Mouse (Mus musculus) CH12.LX (cell line): ENCODE results near the gene Ptprk. TPM values are rescaled to one million over a fixed set of nuclear protein-coding genes. Genes with fewer than 3 reads are reported as not detected.

Experiments used
- DNase-seq: peaks from one replicate; pipeline ENCODE4 v3.0.0-alpha.2; 2013; ENCODE audit errors: extremely low read depth
- H3K27ac ChIP-seq: 2 replicates; pipeline ENCODE4 v1.5.1; 2012; ENCODE audit warnings: low read depth, mild to moderate bottlenecking, control low read depth, moderate library complexity; ENCODE audit not compliant: insufficient read depth
- H3K27me3 ChIP-seq: replicated peaks from 2 replicates; pipeline ENCODE3; 2012; ENCODE audit warnings: inconsistent platforms
- H3K36me3 ChIP-seq, 2 experiments: replicated peaks in 1 of 2; 2 replicates each; pipeline versions ENCODE3 to v1.6.1; 2012; ENCODE audit warnings: inconsistent platforms in 1 of 2, low read length in 1 of 2, mild to moderate bottlenecking in 1 of 2, mixed read lengths in 1 of 2, moderate library complexity in 1 of 2; ENCODE audit not compliant: control insufficient read depth in 1 of 2, insufficient read depth in 1 of 2
- H3K4me1 ChIP-seq, 2 experiments: 2 replicates each; pipeline ENCODE4 v1.6.1; 2012; ENCODE audit warnings: inconsistent platforms in 1 of 2, moderate library complexity in 1 of 2; ENCODE audit not compliant: insufficient read depth in 2 of 2, control insufficient read depth in 1 of 2
- H3K4me2 ChIP-seq: 2 replicates; pipeline ENCODE4 v1.6.1; 2012; ENCODE audit warnings: low read depth, mild to moderate bottlenecking, control low read depth; ENCODE audit not compliant: poor library complexity, insufficient read depth, severe bottlenecking
- H3K4me3 ChIP-seq, 3 experiments: fragments of 150-350 bp in 1 of 3; sonication (generic) in 1 of 3; replicated peaks in 1 of 3; 2 replicates each; pipeline versions ENCODE3 to v1.5.1; 2011 to 2012; ENCODE audit warnings: low read depth in 2 of 3, low read length in 2 of 3, mild to moderate bottlenecking in 2 of 3, moderate library complexity in 2 of 3, control low read depth in 1 of 3, improper control_type of control experiment in 1 of 3, inconsistent platforms in 1 of 3, mixed read lengths in 1 of 3; ENCODE audit not compliant: poor library complexity in 1 of 3
- H3K79me2 ChIP-seq: replicated peaks from 2 replicates; pipeline ENCODE4 v1.6.1; 2012; ENCODE audit warnings: mild to moderate bottlenecking, moderate library complexity; ENCODE audit not compliant: control insufficient read depth, poor library complexity, insufficient read depth, severe bottlenecking; ENCODE audit errors: extremely low read depth
- H3K9ac ChIP-seq: 2 replicates; pipeline ENCODE4 v1.6.1; 2012; ENCODE audit warnings: low read depth, mild to moderate bottlenecking, control low read depth, moderate library complexity; ENCODE audit not compliant: insufficient read depth
- H3K9me3 ChIP-seq: replicated peaks from 2 replicates; pipeline ENCODE3; 2012; ENCODE audit warnings: low read length, inconsistent platforms, mixed read lengths
- BHLHE40 ChIP-seq: IDR thresholded peaks from 2 replicates; pipeline ENCODE4 v1.6.1; 2011; ENCODE audit warnings: mild to moderate bottlenecking, low read depth, low read length, improper control_type of control experiment
- CHD2 ChIP-seq: IDR thresholded peaks from 2 replicates; pipeline ENCODE4 v1.6.1; 2011; ENCODE audit warnings: low read length, improper control_type of control experiment
- CTCF ChIP-seq, 2 experiments: IDR thresholded peaks in 1 of 2; conservative IDR thresholded peaks in 1 of 2; 2 replicates each; pipeline ENCODE4 v1.5.1; 2011 to 2012; ENCODE audit warnings: low read depth in 2 of 2, low read length in 2 of 2, improper control_type of control experiment in 1 of 2, inconsistent platforms in 1 of 2, mild to moderate bottlenecking in 1 of 2, moderate library complexity in 1 of 2
- E2F4 ChIP-seq: IDR thresholded peaks from 2 replicates; pipeline ENCODE4 v1.6.1; 2011; ENCODE audit warnings: low read depth, low read length, improper control_type of control experiment; ENCODE audit not compliant: insufficient replicate concordance
- EP300 ChIP-seq: IDR thresholded peaks from 2 replicates; pipeline ENCODE4 v1.6.1; 2011; ENCODE audit warnings: low read length, improper control_type of control experiment
- GABPA ChIP-seq: IDR thresholded peaks from 2 replicates; pipeline ENCODE4 v1.6.1; 2012; ENCODE audit warnings: low read depth, low read length, improper control_type of control experiment, inconsistent platforms; ENCODE audit not compliant: insufficient replicate concordance
- HCFC1 ChIP-seq: IDR thresholded peaks from 2 replicates; pipeline ENCODE4 v1.6.1; 2012; ENCODE audit warnings: low read depth, mild to moderate bottlenecking, inconsistent platforms, low read length, improper control_type of control experiment
- JUN ChIP-seq: IDR thresholded peaks from 2 replicates; pipeline ENCODE4 v1.6.1; 2011; ENCODE audit warnings: low read depth, mild to moderate bottlenecking, low read length, improper control_type of control experiment, moderate library complexity; ENCODE audit not compliant: insufficient read depth
- KAT2A ChIP-seq: IDR thresholded peaks from 2 replicates; pipeline ENCODE4 v1.6.1; 2012; ENCODE audit warnings: low read length, improper control_type of control experiment, inconsistent platforms; ENCODE audit not compliant: insufficient replicate concordance
- MAFK ChIP-seq: IDR thresholded peaks from 2 replicates; pipeline ENCODE4 v1.6.1; 2011; ENCODE audit warnings: low read length, improper control_type of control experiment; ENCODE audit not compliant: insufficient replicate concordance
- MAX ChIP-seq: IDR thresholded peaks from 2 replicates; pipeline ENCODE4 v1.6.1; 2011; ENCODE audit warnings: low read length, improper control_type of control experiment
- MAZ ChIP-seq: IDR thresholded peaks from 2 replicates; pipeline ENCODE4 v1.6.1; 2012; ENCODE audit warnings: low read depth, mild to moderate bottlenecking, inconsistent platforms, low read length, improper control_type of control experiment, moderate library complexity
- MEF2A ChIP-seq: IDR thresholded peaks from 2 replicates; pipeline ENCODE4 v1.6.1; 2014; ENCODE audit warnings: low read depth, mild to moderate bottlenecking, inconsistent platforms, low read length, improper control_type of control experiment, borderline replicate concordance
- NRF1 ChIP-seq: IDR thresholded peaks from 2 replicates; pipeline ENCODE4 v1.6.1; 2014; ENCODE audit warnings: low read depth, mild to moderate bottlenecking, inconsistent platforms, low read length, improper control_type of control experiment, moderate library complexity
- PAX5 ChIP-seq: IDR thresholded peaks from 2 replicates; pipeline ENCODE4 v1.6.1; 2012; ENCODE audit warnings: low read length, inconsistent platforms, mixed read lengths
- RAD21 ChIP-seq: IDR thresholded peaks from 2 replicates; pipeline ENCODE4 v1.6.1; 2011; ENCODE audit warnings: low read depth, mild to moderate bottlenecking, low read length, improper control_type of control experiment, moderate library complexity
- RCOR1 ChIP-seq: conservative IDR thresholded peaks from 2 replicates; pipeline ENCODE4 v1.6.1; 2012; ENCODE audit warnings: low read depth, mild to moderate bottlenecking, inconsistent platforms, low read length, improper control_type of control experiment
- SIN3A ChIP-seq: IDR thresholded peaks from 2 replicates; pipeline ENCODE4 v1.6.1; 2012; ENCODE audit warnings: low read length, improper control_type of control experiment, inconsistent platforms
- SMC3 ChIP-seq: IDR thresholded peaks from 2 replicates; pipeline ENCODE4 v1.6.1; 2011; ENCODE audit warnings: low read depth, low read length, improper control_type of control experiment
- TBP ChIP-seq: conservative IDR thresholded peaks from 2 replicates; pipeline ENCODE4 v1.6.1; 2011; ENCODE audit warnings: low read depth, low read length, improper control_type of control experiment
- USF2 ChIP-seq: conservative IDR thresholded peaks from 2 replicates; pipeline ENCODE4 v1.6.1; 2011; ENCODE audit warnings: low read depth, low read length, improper control_type of control experiment
- ZC3H11A ChIP-seq: IDR thresholded peaks from 2 replicates; pipeline ENCODE4 v1.6.1; 2012; ENCODE audit warnings: low read depth, mild to moderate bottlenecking, inconsistent platforms, low read length, improper control_type of control experiment
- ZMIZ1 ChIP-seq: IDR thresholded peaks from 2 replicates; pipeline ENCODE4 v1.6.1; 2012; ENCODE audit warnings: low read depth, mild to moderate bottlenecking, inconsistent platforms, low read length, improper control_type of control experiment
- ZNF384 ChIP-seq: IDR thresholded peaks from 2 replicates; pipeline ENCODE4 v1.6.1; 2012; ENCODE audit warnings: low read depth, low read length, improper control_type of control experiment, inconsistent platforms
- dilution Hi-C: fragments of 300-500 bp; cut with MboI; formaldehyde crosslinking; loops from 2 replicates; pipeline ENCODE4 v1.14.3; 2020; ENCODE audit warnings: low sequenced_read_pairs; ENCODE audit not compliant: extremely low pct_unique_long_range_greater_than_20kb, extremely low pct_ligation_motif_present
- in situ Hi-C: fragments of 300-500 bp; cut with MboI; formaldehyde crosslinking; loops from 3 replicates; pipeline ENCODE4 v1.14.3; 2019; ENCODE audit warnings: low sequenced_read_pairs, low pct_ligation_motif_present, low pct_unique_long_range_greater_than_20kb, mixed read lengths
- polyA plus RNA-seq: library from polyadenylated mRNA; unstranded; fragments of >175 nt; gene quantifications from 2 replicates; pipeline ENCODE4 v1.2.1, GENCODE M21; 2012; ENCODE audit warnings: low read depth; ENCODE audit not compliant: insufficient read length
- total RNA-seq, 2 experiments: library from RNA; depleted of rRNA; stranded (reverse); fragments of 300-350 nt in 1 of 2; fragments of >200 nt in 1 of 2; gene quantifications; 2 replicates each; pipeline ENCODE4 v1.2.3; 2012 to 2014

Gene Ptprk
- total and polyA plus RNA-seq, 3 experiments, result not detected

- no peak overlapping the region for H3K4me3 ChIP-seq
- H3K79me2 ChIP-seq, result no peaks in the 10 kb centered on the region
- in situ Hi-C loops, result no loop called here
- no peaks in the 10 kb centered on the region for H3K27me3 ChIP-seq
- H3K9me3 ChIP-seq, result peaks cover 2% of the 10 kb centered on the region
- TF ChIP-seq ZC3H11A (no peak), E2F4 (no peak), ZNF384 (no peak), MAX (no peak), USF2 (no peak), HCFC1 (no peak), MEF2A (no peak), MAZ (no peak), JUN (no peak), CTCF (conservative IDR thresholded peaks at IDR 0.05 in 1 of 2, IDR thresholded peaks at IDR 0.05 in 1 of 2; ENCODE audit: low read depth in 2 of 2, low read length in 2 of 2) (no peak), CHD2 (no peak), NRF1 (no peak), KAT2A (no peak), GABPA (no peak), RCOR1 (no peak), RAD21 (no peak), SIN3A (no peak), EP300 (no peak)
- H3K4me1 ChIP-seq, result no peaks in the 10 kb centered on the region
- H3K9ac ChIP-seq, result no peak overlapping the region
- no peak for DNase-seq
- H3K36me3 ChIP-seq, result no peaks in the 10 kb centered on the region
- H3K4me2 ChIP-seq, result no peak overlapping the region
- H3K27ac ChIP-seq, result no peak overlapping the region
- dilution Hi-C loops, result no loop called here
Observed at GRCm38 (mm10) chr10:28425371-28425770, 350.8 kb downstream of the Ptprk start.

- Histone ChIP-seq H3K79me2 (no peaks in the 10 kb centered on the region), H3K27me3 (no peaks in the 10 kb centered on the region), H3K9me3 (no peaks in the 10 kb centered on the region), H3K36me3 (no peaks in the 10 kb centered on the region), H3K4me3 (no peak overlapping the region), H3K4me2 (no peak overlapping the region), H3K9ac (no peak overlapping the region), H3K27ac (no peak overlapping the region), H3K4me1 (no peaks in the 10 kb centered on the region)
- no peak for TF ChIP-seq BHLHE40
- no peak for TF ChIP-seq MAFK
- no peak for TF ChIP-seq ZMIZ1
- no peak for TF ChIP-seq CHD2
- TF ChIP-seq SIN3A, result no peak
- no peak for TF ChIP-seq SMC3
- TF ChIP-seq ZC3H11A, result no peak
- no peak for TF ChIP-seq NRF1
- TF ChIP-seq MEF2A, result no peak
- no peak for TF ChIP-seq TBP
- no peak for TF ChIP-seq PAX5
- no peak for TF ChIP-seq MAZ
- in situ Hi-C loops (no loop called here), dilution Hi-C loops (no loop called here)
- no peak for DNase-seq
Observed at GRCm38 (mm10) chr10:28436084-28436483, 361.5 kb downstream of the Ptprk start.
